Comparison of ENCODE assay signal across 20 mouse cellular contexts in the genomic region with DNA sequence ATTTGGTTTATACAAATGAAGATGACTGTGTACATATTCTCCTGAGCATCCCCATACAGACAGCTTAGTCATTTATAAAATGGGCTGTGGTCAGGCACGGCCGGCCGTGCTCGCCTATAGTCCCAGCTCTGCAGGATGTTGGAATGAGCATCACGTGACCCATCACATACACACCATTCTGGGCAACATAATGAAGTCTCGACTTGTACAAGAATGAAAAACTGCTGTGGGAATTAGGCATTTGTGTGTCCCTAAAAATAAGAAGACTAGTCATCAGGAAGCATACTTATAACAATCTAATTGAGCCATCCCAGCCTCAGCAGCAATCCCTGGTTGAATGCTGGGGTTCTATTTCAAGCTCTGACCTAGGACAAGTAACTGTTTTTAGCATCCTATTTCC.
"Had no signal": no experiment of that assay in that cellular context is flagged by ENCODE, and none has a peak within 500 bp of the region (broad histone marks: within the 10 kb centered on the region; RNA-seq: fewer than 3 reads in every experiment).

No protein-coding gene starts in this region.

- H3K9ac ChIP-seq: limb, embryonic 13.5 days; liver, embryonic 12.5 days; liver, embryonic 15.5 days; neural tube, embryonic 13.5 days; stomach, embryonic 15.5 days had no signal

- DNase-seq: kidney, adult 9 months; kidney, postnatal 14 days; kidney, postnatal 4 days; layer of hippocampus, adult 9-11 months; liver; lung, adult 2 months; midbrain, embryonic 14.5 days; retina, postnatal 1 day; right cerebral cortex, postnatal 25 days; spleen, adult 18-20 months; thymus, postnatal 25 days had no signal

- H3K27me3 ChIP-seq: limb, embryonic 13.5 days; liver, embryonic 12.5 days; liver, embryonic 15.5 days; megakaryocyte, embryonic 14.5 days; neural tube, embryonic 13.5 days; stomach, embryonic 15.5 days had no signal

- H3K4me3 ChIP-seq: layer of hippocampus, adult 2 months; limb, embryonic 10.5 days; limb, embryonic 13.5 days; liver, embryonic 12.5 days; liver, embryonic 15.5 days; megakaryocyte, embryonic 14.5 days; midbrain, embryonic 10.5 days; neural tube, embryonic 13.5 days; stomach, embryonic 15.5 days had no signal

- H3K4me1 ChIP-seq: limb, embryonic 10.5 days; limb, embryonic 13.5 days; liver, embryonic 12.5 days; liver, embryonic 15.5 days; midbrain, embryonic 10.5 days; stomach, embryonic 15.5 days had no signal

- ATAC-seq: liver, embryonic 12.5 days had no signal

- H3K4me2 ChIP-seq: limb, embryonic 13.5 days; liver, embryonic 12.5 days; liver, embryonic 15.5 days; neural tube, embryonic 13.5 days; stomach, embryonic 15.5 days had no signal

- H3K36me3 ChIP-seq: limb, embryonic 10.5 days; limb, embryonic 13.5 days; liver, embryonic 12.5 days; liver, embryonic 15.5 days; midbrain, embryonic 10.5 days; stomach, embryonic 15.5 days had no signal

- H3K9me3 ChIP-seq: limb, embryonic 10.5 days; limb, embryonic 13.5 days; liver, embryonic 12.5 days; liver, embryonic 15.5 days; megakaryocyte, embryonic 14.5 days; midbrain, embryonic 10.5 days; neural tube, embryonic 13.5 days; stomach, embryonic 15.5 days had no signal

- H3K27ac ChIP-seq: layer of hippocampus, adult 2 months; limb, embryonic 10.5 days; limb, embryonic 13.5 days; liver, embryonic 12.5 days; liver, embryonic 15.5 days; midbrain, embryonic 10.5 days; neural tube, embryonic 13.5 days; stomach, embryonic 15.5 days had no signal
